Mouse (Mus musculus) thymus, adult 2 months (tissue): Measurements from ENCODE around the gene Nolc1.

ENCODE experiments used
- CTCF ChIP-seq: fragments of 200-500 bp; IDR thresholded peaks from 2 replicates; pipeline ENCODE4 v1.5.1; 2012; ENCODE audit warnings: mild to moderate bottlenecking, control low read depth, low read length, moderate library complexity, borderline replicate concordance; ENCODE audit not compliant: control insufficient read depth, poor library complexity, insufficient read depth; ENCODE audit errors: extremely low read depth
- POLR2A ChIP-seq: fragments of 200-500 bp; IDR thresholded peaks from 2 replicates; pipeline ENCODE4 v1.6.1; 2012; ENCODE audit warnings: mild to moderate bottlenecking, low read length, control low read depth, moderate library complexity; ENCODE audit not compliant: control insufficient read depth, poor library complexity, insufficient read depth; ENCODE audit errors: extremely low read depth

DNA sequence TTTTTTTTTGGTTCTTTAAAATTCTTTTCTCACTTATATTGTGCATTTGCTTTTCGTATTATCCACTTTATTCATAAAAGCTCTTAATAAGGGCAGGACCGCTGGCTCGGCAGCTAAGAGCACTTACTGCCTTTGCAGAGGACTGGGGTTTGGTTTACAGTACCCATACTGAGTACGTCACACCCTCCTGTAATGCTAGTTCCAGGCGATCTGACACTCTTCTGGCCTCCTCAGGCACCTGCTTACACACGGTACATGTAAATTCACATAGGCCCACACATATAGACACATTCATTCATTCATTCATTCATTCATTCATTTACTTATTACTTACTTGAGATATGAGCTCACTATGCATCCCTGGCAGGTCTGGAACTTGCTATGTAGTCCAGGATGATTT lies 45.2 kb downstream of the Nolc1 start:
- TF ChIP-seq CTCF = no peak
- TF ChIP-seq POLR2A = no peak
